Mouse (Mus musculus): Measurements from ENCODE around the gene Rab31. TPM values are rescaled to one million over a fixed set of nuclear protein-coding genes. Genes with fewer than 3 reads are reported as not detected.

The Rab31 gene
- total and polyA plus RNA-seq, 3 experiments: 0.79 to 2.8 (median 1.2) TPM

- H3K36me3 ChIP-seq (replicated peaks in 1 of 2; ENCODE audit: control insufficient read depth in 1 of 2, insufficient read depth in 1 of 2, low read length in 1 of 2): peaks cover 16 to 56% of the 10 kb centered on the region in 2 experiments
- dilution Hi-C loops (cut with MboI; ENCODE audit: extremely low pct_ligation_motif_present, extremely low pct_unique_long_range_greater_than_20kb, low sequenced_read_pairs) (no loop called here), in situ Hi-C loops (cut with MboI; ENCODE audit: low pct_ligation_motif_present, low pct_unique_long_range_greater_than_20kb, low sequenced_read_pairs) (no loop called here)
- H3K4me1 ChIP-seq (ENCODE audit: control insufficient read depth in 1 of 2, insufficient read depth in 2 of 2): peaks cover 0 to 15% of the 10 kb centered on the region in 2 experiments; a peak in 2 of 4 replicates
- H3K27me3 ChIP-seq (replicated peaks): no peaks in the 10 kb centered on the region
- TF ChIP-seq SMC3 (IDR thresholded peaks at IDR 0.05; ENCODE audit: low read depth, low read length): no peak
- no peak for TF ChIP-seq HCFC1 (IDR thresholded peaks at IDR 0.05; ENCODE audit: low read depth, low read length)
- no peak for TF ChIP-seq NRF1 (IDR thresholded peaks at IDR 0.05; ENCODE audit: low read depth, low read length)
- no peak for TF ChIP-seq ZKSCAN1 (IDR thresholded peaks at IDR 0.05; ENCODE audit: borderline replicate concordance, low read depth, low read length)
- TF ChIP-seq MEF2A (IDR thresholded peaks at IDR 0.05; ENCODE audit: borderline replicate concordance, low read depth, low read length): no peak
- TF ChIP-seq ZC3H11A (IDR thresholded peaks at IDR 0.05; ENCODE audit: low read depth, low read length): no peak
- TF ChIP-seq IRF4 (IDR thresholded peaks at IDR 0.05; ENCODE audit: low read depth, low read length): no peak
- TF ChIP-seq EP300 (IDR thresholded peaks at IDR 0.05; ENCODE audit: low read length): no peak
- no peak for TF ChIP-seq JUN (IDR thresholded peaks at IDR 0.05; ENCODE audit: insufficient read depth, low read depth, low read length)
- TF ChIP-seq UBTF (IDR thresholded peaks at IDR 0.05; ENCODE audit: low read depth, low read length): no peak
- no peak overlapping the region for H3K4me2 ChIP-seq (ENCODE audit: insufficient read depth, low read depth, poor library complexity, severe bottlenecking)
- H3K9ac ChIP-seq (ENCODE audit: insufficient read depth, low read depth): no peak overlapping the region
- no peaks in the 10 kb centered on the region for H3K9me3 ChIP-seq (replicated peaks; ENCODE audit: low read length)
- 0 out of 2 replicates have a peak, but pooled peaks cover 7% of the 10 kb centered on the region for H3K79me2 ChIP-seq (replicated peaks; ENCODE audit: control insufficient read depth, extremely low read depth, insufficient read depth, poor library complexity, severe bottlenecking)
- no peak overlapping the region for H3K4me3 ChIP-seq (replicated peaks in 1 of 3; ENCODE audit: low read depth in 2 of 3, low read length in 2 of 3, poor library complexity in 1 of 3)
- H3K27ac ChIP-seq (ENCODE audit: insufficient read depth, low read depth): no peak overlapping the region
- no peak for DNase-seq (ENCODE audit: extremely low read depth)
Measured at GRCm38 (mm10) chr17:65805966-65806365, 33.4 kb upstream of the Rab31 start.

GRCm38 (mm10) chr17:65802026-65802425 lies 29.5 kb upstream of the Rab31 start:
- in situ Hi-C loops (cut with MboI; ENCODE audit: low pct_ligation_motif_present, low pct_unique_long_range_greater_than_20kb, low sequenced_read_pairs): no loop called here
- no peak overlapping the region for H3K4me3 ChIP-seq (replicated peaks in 1 of 3; ENCODE audit: low read depth in 2 of 3, low read length in 2 of 3, poor library complexity in 1 of 3)
- dilution Hi-C loops (cut with MboI; ENCODE audit: extremely low pct_ligation_motif_present, extremely low pct_unique_long_range_greater_than_20kb, low sequenced_read_pairs): no loop called here

More at GRCm38 (mm10) chr17:65802026-65802425, 29.5 kb upstream of the Rab31 start:
- H3K36me3 ChIP-seq (replicated peaks in 1 of 2; ENCODE audit: control insufficient read depth in 1 of 2, insufficient read depth in 1 of 2, low read length in 1 of 2): peaks cover 9 to 37% of the 10 kb centered on the region in 2 experiments
- H3K9ac ChIP-seq (ENCODE audit: insufficient read depth, low read depth): no peak overlapping the region
- H3K27ac ChIP-seq (ENCODE audit: insufficient read depth, low read depth): no peak overlapping the region
- H3K27me3 ChIP-seq (replicated peaks): no peaks in the 10 kb centered on the region
- peaks cover 16% of the 10 kb centered on the region for H3K79me2 ChIP-seq (replicated peaks; ENCODE audit: control insufficient read depth, extremely low read depth, insufficient read depth, poor library complexity, severe bottlenecking)
- no peak for DNase-seq (ENCODE audit: extremely low read depth)
- TF ChIP-seq JUND (conservative IDR thresholded peaks at IDR 0.05; ENCODE audit: low read depth, low read length) (no peak), KAT2A (IDR thresholded peaks at IDR 0.05; ENCODE audit: insufficient replicate concordance, low read length) (no peak), SMC3 (IDR thresholded peaks at IDR 0.05; ENCODE audit: low read depth, low read length) (no peak), TCF12 (IDR thresholded peaks at IDR 0.05; ENCODE audit: low read depth, low read length) (no peak), GABPA (IDR thresholded peaks at IDR 0.05; ENCODE audit: insufficient replicate concordance, low read depth, low read length) (no peak), RCOR1 (conservative IDR thresholded peaks at IDR 0.05; ENCODE audit: low read depth, low read length) (no peak), UBTF (IDR thresholded peaks at IDR 0.05; ENCODE audit: low read depth, low read length) (no peak), ZNF384 (IDR thresholded peaks at IDR 0.05; ENCODE audit: low read depth, low read length) (no peak), MAX (IDR thresholded peaks at IDR 0.05; ENCODE audit: low read length) (no peak), NELFE (IDR thresholded peaks at IDR 0.05; ENCODE audit: low read depth, low read length) (no peak), RAD21 (IDR thresholded peaks at IDR 0.05; ENCODE audit: low read depth, low read length) (no peak), EP300 (IDR thresholded peaks at IDR 0.05; ENCODE audit: low read length) (no peak), BHLHE40 (IDR thresholded peaks at IDR 0.05; ENCODE audit: low read depth, low read length) (no peak), NRF1 (IDR thresholded peaks at IDR 0.05; ENCODE audit: low read depth, low read length) (no peak), USF1 (IDR thresholded peaks at IDR 0.05; ENCODE audit: low read depth, low read length) (no peak), CHD1 (IDR thresholded peaks at IDR 0.05; ENCODE audit: low read depth, low read length) (no peak), ZMIZ1 (IDR thresholded peaks at IDR 0.05; ENCODE audit: low read depth, low read length) (no peak), MYC (IDR thresholded peaks at IDR 0.05; ENCODE audit: low read depth, low read length) (no peak), POLR2AphosphoS2 (IDR thresholded peaks at IDR 0.05; ENCODE audit: low read depth, low read length) (no peak), ETS1 (conservative IDR thresholded peaks at IDR 0.05; ENCODE audit: low read depth, low read length) (no peak)
- no peak overlapping the region for H3K4me2 ChIP-seq (ENCODE audit: insufficient read depth, low read depth, poor library complexity, severe bottlenecking)
- H3K4me1 ChIP-seq (ENCODE audit: control insufficient read depth in 1 of 2, insufficient read depth in 2 of 2): peaks cover 3 to 48% of the 10 kb centered on the region in 2 experiments; a peak in 3 of 4 replicates
- H3K9me3 ChIP-seq (replicated peaks; ENCODE audit: low read length): no peaks in the 10 kb centered on the region

Measured in CH12.LX (cell line).